ENCODE assay signal across 27 mouse cellular contexts in the genomic region with DNA sequence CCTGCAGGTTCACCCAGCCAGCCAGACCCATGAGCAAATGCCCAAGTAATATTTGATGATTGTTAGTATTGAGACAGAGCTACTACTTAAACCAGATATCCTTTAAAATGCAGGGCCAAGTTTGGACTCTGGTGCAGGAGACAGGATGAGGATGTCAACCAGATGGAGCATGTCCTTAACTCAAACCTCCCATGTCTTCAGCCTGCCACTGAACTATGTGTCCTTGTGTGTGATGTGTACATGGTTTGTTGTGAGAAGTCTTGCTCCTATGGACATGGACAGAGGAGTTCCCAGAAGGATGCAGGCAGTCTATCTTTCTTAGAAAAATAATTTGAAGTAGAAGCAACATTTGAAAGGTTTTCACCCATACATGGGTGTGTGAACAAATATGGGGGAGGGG.
A peak's percentile ranks its signal among the peaks of the same experiment; 100 is the strongest.
DNase-seq lines count a peak whose midpoint lies in the region; ATAC-seq and TF ChIP-seq lines count a peak whose summit lies in the region.
"Had no signal": no experiment of that assay in that cellular context is flagged by ENCODE, and none has a peak within 500 bp of the region (broad histone marks: within the 10 kb centered on the region; RNA-seq: fewer than 3 reads in every experiment).

No protein-coding gene starts in this region.

- H3K27ac ChIP-seq in heart, adult 2 months = peak overlapping the region; percentile 5; the same call in 1 of the 2 replicates
- no peak overlapping the region; the same call in 1 of the 2 replicates for H3K27ac ChIP-seq in kidney, embryonic 14.5 days (ENCODE audit: low read depth, low read length)
- H3K27ac ChIP-seq in lung, postnatal 0 days (ENCODE audit: low read length) = peak overlapping the region; percentile 65
- no peak overlapping the region for H3K27ac ChIP-seq in midbrain, postnatal 0 days (ENCODE audit: low read depth, low read length)
- H3K27ac ChIP-seq: hindbrain, embryonic 10.5 days; hindbrain, embryonic 15.5 days; liver, embryonic 15.5 days; neural tube, embryonic 15.5 days; stomach, embryonic 15.5 days had no signal

- TF ChIP-seq EP300 in heart, adult 2 months (IDR thresholded peaks at IDR 0.05; ENCODE audit: insufficient read depth, low read depth, low read length) = no peak
- peak; percentile 75 for TF ChIP-seq EP300 in lung, postnatal 0 days (IDR thresholded peaks at IDR 0.05)

- no peak overlapping the region for H3K4me2 ChIP-seq in kidney, embryonic 14.5 days (replicated peaks; ENCODE audit: low read depth, low read length)
- H3K4me2 ChIP-seq in lung, postnatal 0 days (replicated peaks; ENCODE audit: low read depth, low read length) = no peak overlapping the region
- no peak overlapping the region for H3K4me2 ChIP-seq in midbrain, postnatal 0 days (ENCODE audit: low read depth, low read length, poor library complexity, severe bottlenecking)
- H3K4me2 ChIP-seq: embryonic facial prominence, embryonic 12.5 days; hindbrain, embryonic 15.5 days; liver, embryonic 15.5 days; neural tube, embryonic 15.5 days; stomach, embryonic 15.5 days had no signal

- H3K4me3 ChIP-seq in heart, adult 2 months = no peak overlapping the region
- H3K4me3 ChIP-seq in kidney, embryonic 14.5 days (ENCODE audit: low read length) = no peak overlapping the region
- H3K4me3 ChIP-seq in lung, postnatal 0 days (ENCODE audit: low read depth, low read length) = no peak overlapping the region
- H3K4me3 ChIP-seq in midbrain, postnatal 0 days (ENCODE audit: low read depth, low read length) = no peak overlapping the region
- H3K4me3 ChIP-seq: embryonic facial prominence, embryonic 12.5 days; hindbrain, embryonic 10.5 days; hindbrain, embryonic 15.5 days; liver, embryonic 15.5 days; neural tube, embryonic 15.5 days; stomach, embryonic 15.5 days had no signal

- intact Hi-C loops in heart, adult 2 months (cut with DNase I) = no loop called here

- no peaks in the 10 kb centered on the region for H3K9me3 ChIP-seq in kidney, embryonic 14.5 days (ENCODE audit: control insufficient read depth, low read length)
- H3K9me3 ChIP-seq in lung, postnatal 0 days (ENCODE audit: low read length) = no peaks in the 10 kb centered on the region
- no peaks in the 10 kb centered on the region for H3K9me3 ChIP-seq in midbrain, postnatal 0 days (ENCODE audit: low read length)
- H3K9me3 ChIP-seq: embryonic facial prominence, embryonic 12.5 days; G1E; hindbrain, embryonic 10.5 days; hindbrain, embryonic 15.5 days; liver, embryonic 15.5 days; neural tube, embryonic 15.5 days; stomach, embryonic 15.5 days had no signal

- H3K9ac ChIP-seq in heart, adult 2 months (ENCODE audit: low read depth, low read length) = no peak overlapping the region
- no peak overlapping the region for H3K9ac ChIP-seq in kidney, embryonic 14.5 days (ENCODE audit: low read depth, low read length)
- H3K9ac ChIP-seq in lung, postnatal 0 days (replicated peaks; ENCODE audit: low read depth) = no peak overlapping the region
- no peak overlapping the region for H3K9ac ChIP-seq in midbrain, postnatal 0 days (replicated peaks; ENCODE audit: low read length, poor library complexity, severe bottlenecking)
- H3K9ac ChIP-seq: embryonic facial prominence, embryonic 12.5 days; hindbrain, embryonic 15.5 days; liver, embryonic 15.5 days; neural tube, embryonic 15.5 days; stomach, embryonic 15.5 days had no signal

- no peak for DNase-seq in heart, adult 2 months
- DNase-seq in heart, adult 11 months = no peak
- DNase-seq in kidney, postnatal 14 days = peak; percentile 13
- DNase-seq in lung, postnatal 0 days (ENCODE audit: low spot score) = peak; percentile 82
- no peak for DNase-seq in adrenal gland, adult (ENCODE audit: inconsistent age in 2 of 2, low spot score in 1 of 2)
- DNase-seq in midbrain, postnatal 0 days (ENCODE audit: low spot score) = no peak
- DNase-seq: adrenal gland, postnatal 14 days; cerebellum, adult 11-12 months; cerebellum, adult 9-11 months; embryo, embryonic 11 days; heart, postnatal 14 days; kidney, adult 18-20 months; layer of hippocampus, adult 9-11 months; midbrain, embryonic 14.5 days; right cerebral cortex, postnatal 25 days; thymus, postnatal 14 days had no signal

- no peak for ATAC-seq in kidney, embryonic 14.5 days (ENCODE audit: low FRiP score, low TSS enrichment)
- peak; percentile 77 for ATAC-seq in lung, postnatal 0 days
- ATAC-seq in midbrain, postnatal 0 days (ENCODE audit: low FRiP score) = no peak
- ATAC-seq: forebrain, embryonic 14.5 days; inflammation-experienced regulatory T-cells, adult 6 months; Patski had no signal

- H3K36me3 ChIP-seq in heart, adult 2 months (ENCODE audit: control insufficient read depth, insufficient read depth, low read length) = peaks cover 5% of the 10 kb centered on the region
- H3K36me3 ChIP-seq in kidney, embryonic 14.5 days (ENCODE audit: control insufficient read depth, insufficient read depth, low read length) = no peaks in the 10 kb centered on the region
- H3K36me3 ChIP-seq in lung, postnatal 0 days (ENCODE audit: insufficient read depth, low read length) = no peaks in the 10 kb centered on the region
- H3K36me3 ChIP-seq in midbrain, postnatal 0 days (ENCODE audit: insufficient read depth, low read length) = no peaks in the 10 kb centered on the region
- H3K36me3 ChIP-seq: embryonic facial prominence, embryonic 12.5 days; G1E; hindbrain, embryonic 10.5 days; hindbrain, embryonic 15.5 days; liver, embryonic 15.5 days; neural tube, embryonic 15.5 days; stomach, embryonic 15.5 days had no signal

- peaks cover 10% of the 10 kb centered on the region for H3K4me1 ChIP-seq in heart, adult 2 months (ENCODE audit: control insufficient read depth, insufficient read depth, low read length)
- H3K4me1 ChIP-seq in kidney, embryonic 14.5 days (ENCODE audit: control insufficient read depth, insufficient read depth, low read length) = peaks cover 11% of the 10 kb centered on the region; the same call in 1 of the 2 replicates
- no peaks in the 10 kb centered on the region for H3K4me1 ChIP-seq in lung, postnatal 0 days (ENCODE audit: insufficient read depth, low read depth, low read length)
- H3K4me1 ChIP-seq in midbrain, postnatal 0 days (ENCODE audit: insufficient read depth, low read length) = no peaks in the 10 kb centered on the region
- H3K4me1 ChIP-seq: hindbrain, embryonic 10.5 days; hindbrain, embryonic 15.5 days; liver, embryonic 15.5 days; neural tube, embryonic 15.5 days; stomach, embryonic 15.5 days had no signal

- H3K27me3 ChIP-seq in heart, adult 2 months (ENCODE audit: control insufficient read depth, insufficient read depth, low read length) = no peaks in the 10 kb centered on the region
- H3K27me3 ChIP-seq in kidney, embryonic 14.5 days (ENCODE audit: control insufficient read depth, insufficient read depth, low read length) = no peaks in the 10 kb centered on the region
- H3K27me3 ChIP-seq in lung, postnatal 0 days (replicated peaks; ENCODE audit: insufficient read depth, low read length) = no peaks in the 10 kb centered on the region
- H3K27me3 ChIP-seq in midbrain, postnatal 0 days (ENCODE audit: insufficient read depth, low read length) = no peaks in the 10 kb centered on the region
- H3K27me3 ChIP-seq: embryonic facial prominence, embryonic 12.5 days; hindbrain, embryonic 15.5 days; liver, embryonic 15.5 days; neural tube, embryonic 15.5 days; Patski; stomach, embryonic 15.5 days had no signal

- TF ChIP-seq POLR2A in heart, adult 2 months (IDR thresholded peaks at IDR 0.05; ENCODE audit: insufficient read depth, low read depth, low read length) = no peak

- no peaks in the 10 kb centered on the region for H3K79me2 ChIP-seq in heart, adult 2 months (replicated peaks; ENCODE audit: control insufficient read depth, insufficient read depth, low read length)

- TF ChIP-seq CTCF in heart, adult 2 months (IDR thresholded peaks at IDR 0.05) = no peak
- no peak for TF ChIP-seq CTCF in lung, postnatal 0 days (IDR thresholded peaks at IDR 0.05)
- TF ChIP-seq CTCF in midbrain, postnatal 0 days (IDR thresholded peaks at IDR 0.05) = no peak

Comparison
In these comparisons a context has a peak if more than half of its experiments do, and no peak if none do; other contexts are left out.
1. DNase-seq: peak in kidney, postnatal 14 days (single experiment) and lung, postnatal 0 days (single experiment); none in heart, adult 2 months (0 of 2), heart, adult 11 months (single experiment), adrenal gland, adult (0 of 2) and midbrain, postnatal 0 days (single experiment).
2. H3K27ac ChIP-seq: peak in heart, adult 2 months (single experiment) and lung, postnatal 0 days (single experiment); none in kidney, embryonic 14.5 days (single experiment) and midbrain, postnatal 0 days (single experiment).